Mouse (Mus musculus) kidney, postnatal 25 days (tissue): ENCODE data around the gene D6Ertd527e.

Source experiments
- DNase-seq, 2 experiments: peaks; one replicate each; pipeline ENCODE4 v3.0.0; 2021; ENCODE audit warnings: mixed read lengths in 2 of 2

The D6Ertd527e gene

GRCm38 (mm10) chr6:87152461-87153230, 48.1 kb downstream of the D6Ertd527e start:
- no peak for DNase-seq

GRCm38 (mm10) chr6:87153231-87153580, 48.7 kb downstream of the D6Ertd527e start:
- no peak for DNase-seq

- no peak for DNase-seq
Measured at GRCm38 (mm10) chr6:87153836-87154235, 49.3 kb downstream of the D6Ertd527e start.

- DNase-seq, result no peak
Measured at GRCm38 (mm10) chr6:87158062-87158623, 53.6 kb downstream of the D6Ertd527e start.

- DNase-seq, result no peak
Measured at GRCm38 (mm10) chr6:87160196-87160595, 55.6 kb downstream of the D6Ertd527e start.

GRCm38 (mm10) chr6:87161391-87162263, 57.1 kb downstream of the D6Ertd527e start:
- DNase-seq, result no peak
